7 mouse cellular contexts compared by ENCODE assay signal in the genomic region with DNA sequence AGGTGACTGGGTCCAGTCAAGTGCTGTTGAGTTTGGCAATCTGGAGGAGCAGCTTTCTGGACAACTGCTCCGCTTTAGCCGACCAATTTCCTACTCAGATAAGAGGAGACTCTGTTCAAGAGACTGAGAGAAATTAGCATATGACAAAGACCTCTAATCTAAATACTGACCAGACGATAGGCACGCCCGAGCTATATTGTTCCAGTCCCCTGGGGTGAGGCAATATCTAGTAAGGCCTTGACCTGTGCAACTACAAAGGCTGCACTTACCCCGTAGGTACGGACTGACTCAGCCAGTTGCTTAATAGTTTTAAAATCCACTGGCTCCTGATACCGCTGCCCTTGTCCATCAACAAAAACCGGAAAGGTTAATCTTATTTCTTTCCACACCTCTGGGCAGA. TPM values are rescaled to one million over a fixed set of nuclear protein-coding genes. Genes with fewer than 3 reads are reported as not detected.
DNase-seq lines count a peak whose midpoint lies in the region; ATAC-seq and TF ChIP-seq lines count a peak whose summit lies in the region.
"Not testable (repeated sequence)": the region's sequence is repeated elsewhere in the genome, so short reads cannot be mapped to it uniquely, and the experiment has no call there.

No protein-coding gene starts in this region.

- TF ChIP-seq EP300 in heart, postnatal 0 days (IDR thresholded peaks at IDR 0.05; ENCODE audit: low read depth) = not testable (repeated sequence)
- peak; percentile 13; the same call in 1 of the 2 replicates for TF ChIP-seq EP300 in liver, postnatal 0 days (IDR thresholded peaks at IDR 0.05; ENCODE audit: low read depth)

- not testable (repeated sequence) for H3K9me3 ChIP-seq in heart, embryonic 13.5 days; heart, embryonic 15.5 days (replicated peaks); heart, postnatal 0 days (replicated peaks; ENCODE audit: control insufficient read depth, low read length); intestine, postnatal 0 days (ENCODE audit: control insufficient read depth); liver, postnatal 0 days (ENCODE audit: low read length)

- H3K27me3 ChIP-seq in heart, embryonic 13.5 days (replicated peaks); heart, embryonic 15.5 days; heart, postnatal 0 days (ENCODE audit: control insufficient read depth, insufficient read depth, low read length); intestine, postnatal 0 days (replicated peaks; ENCODE audit: control insufficient read depth, insufficient read depth, low read length); liver, postnatal 0 days (ENCODE audit: insufficient read depth, low read length): not testable (repeated sequence)

- 0 out of 2 replicates have a peak overlapping the region, but pooled peaks have one; percentile 4 for H3K4me3 ChIP-seq in heart, embryonic 13.5 days
- H3K4me3 ChIP-seq in heart, embryonic 15.5 days; heart, postnatal 0 days (ENCODE audit: low read depth, low read length); intestine, postnatal 0 days (ENCODE audit: low read depth, low read length); liver, postnatal 0 days (ENCODE audit: low read depth, low read length): not testable (repeated sequence)

- WGBS in heart, embryonic 13.5 days = 66% methylated on average over 9 of the region's 9 CpGs
- 66% methylated on average over 9 of the region's 9 CpGs for WGBS in heart, embryonic 15.5 days
- WGBS in heart, postnatal 0 days = 57% methylated on average over 9 of the region's 9 CpGs
- WGBS in intestine, postnatal 0 days = 56% methylated on average over 9 of the region's 9 CpGs
- 72% methylated on average over 9 of the region's 9 CpGs for WGBS in liver, postnatal 0 days (ENCODE audit: insufficient replicate concordance)

- TF ChIP-seq CTCF in heart, postnatal 0 days (IDR thresholded peaks at IDR 0.05; ENCODE audit: low read depth); intestine, postnatal 0 days (IDR thresholded peaks at IDR 0.05; ENCODE audit: low read depth); liver, postnatal 0 days (IDR thresholded peaks at IDR 0.05; ENCODE audit: low read depth): not testable (repeated sequence)

- DNase-seq in ES-CJ7 (ENCODE audit: low read depth, low spot score) = peak; percentile 80
- peak; percentile 75 for DNase-seq in ZHBTc4 (ENCODE audit: low read depth, low spot score)
- DNase-seq in heart, postnatal 0 days (ENCODE audit: low spot score); liver, postnatal 0 days: not testable (repeated sequence)

- H3K9ac ChIP-seq in heart, embryonic 13.5 days; heart, embryonic 15.5 days; heart, postnatal 0 days (replicated peaks; ENCODE audit: low read depth, low read length); intestine, postnatal 0 days (ENCODE audit: low read depth, low read length); liver, postnatal 0 days (replicated peaks): not testable (repeated sequence)

- peak overlapping the region; percentile 42 for H3K4me2 ChIP-seq in heart, embryonic 13.5 days
- H3K4me2 ChIP-seq in heart, embryonic 15.5 days = 0 out of 2 replicates have a peak overlapping the region, but pooled peaks have one; percentile 6
- 0 out of 2 replicates have a peak overlapping the region, but pooled peaks have one; percentile 9 for H3K4me2 ChIP-seq in heart, postnatal 0 days (ENCODE audit: low read depth, low read length)
- 0 out of 2 replicates have a peak overlapping the region, but pooled peaks have one; percentile 27 for H3K4me2 ChIP-seq in intestine, postnatal 0 days (replicated peaks; ENCODE audit: low read depth)
- H3K4me2 ChIP-seq in liver, postnatal 0 days (ENCODE audit: low read depth, low read length) = not testable (repeated sequence)

- not testable (repeated sequence) for H3K4me1 ChIP-seq in heart, embryonic 13.5 days; heart, embryonic 15.5 days (replicated peaks); heart, postnatal 0 days (ENCODE audit: control insufficient read depth, insufficient read depth); intestine, postnatal 0 days (replicated peaks; ENCODE audit: control insufficient read depth, insufficient read depth, low read length); liver, postnatal 0 days (ENCODE audit: insufficient read depth)

- not testable (repeated sequence) for ATAC-seq in heart, embryonic 13.5 days (ENCODE audit: extremely low read depth, insufficient number of reproducible peaks, low FRiP score, low TSS enrichment); heart, embryonic 15.5 days (replicated peaks; ENCODE audit: insufficient number of reproducible peaks, insufficient read depth, low FRiP score, low read depth); heart, postnatal 0 days (ENCODE audit: insufficient read depth, low read depth)
- ATAC-seq in intestine, postnatal 0 days = peak; percentile 69
- ATAC-seq in liver, postnatal 0 days = peak; percentile 26; the same call in 1 of the 2 replicates

- H3K36me3 ChIP-seq in heart, embryonic 13.5 days; heart, embryonic 15.5 days; heart, postnatal 0 days (replicated peaks; ENCODE audit: control insufficient read depth, insufficient read depth, low read length); intestine, postnatal 0 days (ENCODE audit: control insufficient read depth, insufficient read depth); liver, postnatal 0 days (replicated peaks; ENCODE audit: insufficient read depth, low read length): not testable (repeated sequence)

- not testable (repeated sequence) for H3K27ac ChIP-seq in heart, embryonic 13.5 days (replicated peaks); heart, embryonic 15.5 days; heart, postnatal 0 days (ENCODE audit: low read depth); intestine, postnatal 0 days (ENCODE audit: low read depth, low read length); liver, postnatal 0 days (ENCODE audit: low read depth)

RNA-seq across cellular contexts. Expression of a gene that starts 25.7 kb away (rescaled TPM):
- polyA plus RNA-seq in heart, embryonic 13.5 days (2015; fragmentation: Nextera tagmentation; extraction: Ambion mirVana) = 9.1 and 10.3 TPM in 2 replicates
- 7.6 and 9.2 TPM in 2 replicates for polyA plus RNA-seq in heart, embryonic 15.5 days (2015; fragmentation: Nextera tagmentation; extraction: Ambion mirVana)
- total RNA-seq in heart, postnatal 0 days (2014; rRNA removed; ENCODE audit: low replicate concordance) = 2.9 and 6.5 TPM in 2 replicates
- polyA plus RNA-seq in heart, postnatal 0 days (2015; fragmentation: Nextera tagmentation; extraction: Ambion mirVana) = 3.8 and 4.5 TPM in 2 replicates
- 3.0 and 3.1 TPM in 2 replicates for polyA plus RNA-seq in intestine, postnatal 0 days (2015; fragmentation: Nextera tagmentation; extraction: Ambion mirVana)
- polyA plus RNA-seq in liver, postnatal 0 days (2015; fragmentation: Nextera tagmentation; extraction: Ambion mirVana) = 4.4 and 5.9 TPM in 2 replicates

RNA-seq across cellular contexts. Expression of a gene that starts 32.3 kb away (rescaled TPM):
- 66.8 and 68.5 TPM in 2 replicates for polyA plus RNA-seq in heart, embryonic 13.5 days (2015; fragmentation: Nextera tagmentation; extraction: Ambion mirVana)
- 62.8 and 71.7 TPM in 2 replicates for polyA plus RNA-seq in heart, embryonic 15.5 days (2015; fragmentation: Nextera tagmentation; extraction: Ambion mirVana)
- total RNA-seq in heart, postnatal 0 days (2014; rRNA removed; ENCODE audit: low replicate concordance) = 82.6 and 92.3 TPM in 2 replicates
- 63.9 and 76.3 TPM in 2 replicates for polyA plus RNA-seq in heart, postnatal 0 days (2015; fragmentation: Nextera tagmentation; extraction: Ambion mirVana)
- polyA plus RNA-seq in intestine, postnatal 0 days (2015; fragmentation: Nextera tagmentation; extraction: Ambion mirVana) = 500 and 531 TPM in 2 replicates
- polyA plus RNA-seq in liver, postnatal 0 days (2015; fragmentation: Nextera tagmentation; extraction: Ambion mirVana) = 451 and 487 TPM in 2 replicates
